Mouse (Mus musculus): ENCODE results near the gene Uox.

Uox gene

GRCm38 (mm10) chr3:146570148-146570782 is at the start of gene Uox:
Gene Uox, plus strand, starts transcription at chr3:146570426.
- no peak for DNase-seq (ENCODE audit: low spot score)

GRCm38 (mm10) chr3:146520798-146521651 is 49.2 kb upstream of the Uox start, which contains the start of gene Rpf1:
Gene Rpf1, minus strand, starts transcription at chr3:146521429.
- peak; percentile 92 for DNase-seq (ENCODE audit: low spot score)

GRCm38 (mm10) chr3:146521652-146522020 is 48.6 kb upstream of the Uox start:
- no peak for DNase-seq (ENCODE audit: low spot score)

GRCm38 (mm10) chr3:146528335-146528734 is 41.9 kb upstream of the Uox start:
- DNase-seq (ENCODE audit: low spot score), result no peak

- DNase-seq (ENCODE audit: low spot score), result no peak
These were observed 35.2 kb upstream of the Uox start for GRCm38 (mm10) chr3:146534986-146535385.

- DNase-seq (ENCODE audit: low spot score), result no peak
These were observed 29.5 kb upstream of the Uox start for GRCm38 (mm10) chr3:146540521-146541273.

GRCm38 (mm10) chr3:146543632-146544031 is 26.6 kb upstream of the Uox start:
- no peak for DNase-seq (ENCODE audit: low spot score)

- DNase-seq (ENCODE audit: low spot score), result no peak
These were observed 15.4 kb upstream of the Uox start for GRCm38 (mm10) chr3:146554816-146555215.

GRCm38 (mm10) chr3:146556567-146556966 is 13.7 kb upstream of the Uox start:
- DNase-seq (ENCODE audit: low spot score), result no peak

- no peak for DNase-seq (ENCODE audit: low spot score)
These were observed 12.7 kb upstream of the Uox start for GRCm38 (mm10) chr3:146557507-146557906.

- no peak for DNase-seq (ENCODE audit: low spot score)
These were observed 7.3 kb upstream of the Uox start for GRCm38 (mm10) chr3:146562936-146563335.

GRCm38 (mm10) chr3:146564268-146565064 is 5.8 kb upstream of the Uox start:
- peak; percentile 88 for DNase-seq (ENCODE audit: low spot score)

- no peak for DNase-seq (ENCODE audit: low spot score)
These were observed 5.2 kb upstream of the Uox start for GRCm38 (mm10) chr3:146565065-146565411.

- no peak for DNase-seq (ENCODE audit: low spot score)
These were observed 2.9 kb upstream of the Uox start for GRCm38 (mm10) chr3:146567366-146567765.

- peak; percentile 19 for DNase-seq (ENCODE audit: low spot score)
These were observed 2.2 kb upstream of the Uox start for GRCm38 (mm10) chr3:146567884-146568530.

- DNase-seq (ENCODE audit: low spot score), result no peak
These were observed 632 bp upstream of the Uox start for GRCm38 (mm10) chr3:146569594-146569993.

GRCm38 (mm10) chr3:146570939-146571338 is 713 bp downstream of the Uox start:
- no peak for DNase-seq (ENCODE audit: low spot score)

GRCm38 (mm10) chr3:146571341-146571740 is 1.1 kb downstream of the Uox start:
- no peak for DNase-seq (ENCODE audit: low spot score)

- no peak for DNase-seq (ENCODE audit: low spot score)
These were observed 7.4 kb downstream of the Uox start for GRCm38 (mm10) chr3:146577591-146577990.

GRCm38 (mm10) chr3:146580039-146580729 is 10.0 kb downstream of the Uox start:
- DNase-seq (ENCODE audit: low spot score), result no peak

- no peak for DNase-seq (ENCODE audit: low spot score)
These were observed 13.3 kb downstream of the Uox start for GRCm38 (mm10) chr3:146583478-146583877.

All from layer of hippocampus, adult 11-12 months (tissue).